Mouse (Mus musculus) retina, adult 2 months (tissue): ENCODE results near the gene Mcu.

Experiments
- DNase-seq: peaks from one replicate; pipeline ENCODE4 v3.0.0-alpha.2; 2012; ENCODE audit warnings: low read depth, low spot score

Mcu gene

DNA sequence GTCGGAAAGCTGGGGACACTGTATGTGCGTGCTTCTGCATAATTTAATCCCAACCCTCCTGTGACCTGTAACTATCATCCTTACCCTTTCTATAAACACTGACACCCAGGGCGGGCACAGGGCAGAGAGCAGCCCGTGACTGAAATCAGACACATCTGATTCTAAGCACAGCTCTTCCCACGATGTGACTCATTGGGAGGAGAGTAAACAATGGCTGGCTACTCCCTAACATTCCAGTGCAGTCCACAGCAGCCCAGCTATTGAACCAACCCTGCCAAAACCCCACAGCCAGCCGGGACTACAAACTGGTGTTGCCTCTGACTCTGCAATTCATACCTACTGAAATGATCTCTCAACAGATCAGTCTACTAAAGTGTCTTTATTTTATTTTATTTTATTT, 78.9 kb downstream of the Mcu start:
- DNase-seq, result no peak

DNA sequence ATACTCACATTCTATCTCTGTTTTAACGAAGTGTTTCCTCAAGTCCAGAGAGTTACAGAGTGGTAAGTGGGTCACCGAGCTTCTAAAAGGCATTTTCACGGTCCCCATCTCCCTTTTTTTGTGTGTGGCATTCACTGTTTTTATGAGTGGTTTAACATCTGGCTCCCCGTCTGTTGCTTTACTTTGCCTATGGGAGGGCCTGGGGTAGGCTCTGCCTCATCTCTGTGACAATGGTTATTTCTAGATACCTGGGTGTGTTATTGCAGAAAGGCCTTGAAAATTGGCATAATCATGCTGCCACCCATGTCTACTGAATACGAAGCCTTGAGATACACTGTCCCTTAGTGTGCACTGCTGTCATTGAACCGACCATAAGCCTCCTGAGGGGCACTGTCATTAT, 84.2 kb downstream of the Mcu start:
- DNase-seq, result no peak

DNA sequence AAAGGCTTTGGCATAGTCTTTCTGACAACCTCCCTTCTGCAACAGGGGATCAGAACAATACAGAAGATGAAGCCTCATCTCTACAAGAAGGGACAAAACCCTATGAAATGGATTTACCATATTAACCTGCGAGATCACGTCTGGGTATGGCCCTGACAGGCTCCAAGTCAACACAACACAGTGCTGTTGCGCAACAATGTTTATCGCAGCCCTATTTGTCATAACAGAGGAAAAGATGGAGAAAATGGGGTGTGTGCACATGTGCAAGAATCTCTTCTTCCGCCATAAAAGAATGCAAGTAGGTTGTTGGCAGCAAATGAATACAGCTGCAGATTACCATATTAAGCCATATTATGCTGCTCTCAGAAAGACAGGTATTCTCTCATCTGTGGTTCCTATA, 88.7 kb downstream of the Mcu start:
- DNase-seq, result no peak

DNA sequence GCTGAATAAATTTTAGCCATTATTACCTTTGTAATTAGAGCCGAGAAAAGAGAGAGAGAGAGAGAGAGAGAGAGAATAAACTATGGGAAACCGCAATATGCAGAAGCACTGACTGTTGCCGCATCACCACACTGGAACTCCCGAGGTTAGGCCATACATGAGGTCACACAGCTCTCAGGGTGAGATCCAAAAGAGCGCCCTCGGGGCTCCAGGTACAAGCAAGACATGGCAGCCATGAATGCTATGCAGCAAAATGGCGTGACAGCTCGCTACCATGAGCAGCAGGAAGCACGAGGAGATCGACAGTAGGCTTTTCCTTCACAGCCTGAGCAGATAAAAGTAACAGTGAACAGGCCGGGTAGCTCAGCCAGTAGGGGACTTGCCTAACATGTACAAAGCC, 89.2 kb downstream of the Mcu start:
- DNase-seq, result no peak

DNA sequence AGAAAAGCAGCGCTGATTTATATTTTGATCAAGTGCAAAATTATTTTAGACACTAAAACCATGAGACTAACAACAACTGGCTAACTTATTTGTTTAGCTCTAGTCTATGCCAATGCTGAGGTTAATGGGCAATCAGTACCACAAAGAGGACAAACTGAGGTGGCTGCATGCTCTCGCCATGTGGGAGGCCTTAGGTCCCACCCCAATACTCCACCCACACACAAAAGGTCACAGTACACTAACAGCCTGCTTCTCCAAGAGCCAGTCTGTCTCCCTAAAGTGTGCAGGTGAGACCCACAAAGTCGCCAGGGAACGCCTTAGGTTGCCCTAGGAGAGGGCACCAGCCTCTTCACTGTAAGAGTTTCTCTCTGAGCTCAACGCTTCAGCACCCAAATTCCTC, 91.8 kb downstream of the Mcu start:
- DNase-seq, result no peak

DNA sequence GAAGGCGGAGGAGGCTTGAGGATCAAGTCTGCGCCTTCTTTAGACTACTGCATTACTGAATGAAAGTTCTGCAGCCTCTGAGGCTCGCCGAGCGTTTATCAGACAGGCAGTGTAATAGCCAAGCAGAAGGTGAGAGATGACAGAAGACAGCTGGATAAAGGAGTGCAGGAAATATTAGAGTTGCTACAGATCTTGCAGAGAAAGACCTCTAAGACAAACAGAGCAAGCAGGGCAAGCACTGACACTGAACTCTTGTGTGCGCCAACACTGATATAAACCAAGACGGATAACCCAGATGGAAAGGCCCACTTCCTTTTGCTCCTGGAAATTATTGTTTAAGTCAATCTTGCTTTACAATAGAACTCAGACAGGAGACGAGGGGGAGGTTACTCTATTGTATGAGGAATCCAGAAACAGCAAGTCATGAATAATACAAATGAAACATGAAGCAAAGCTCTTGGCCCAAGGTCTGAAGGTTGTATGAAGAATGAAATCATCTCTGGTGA, 92.6 kb downstream of the Mcu start:
- DNase-seq, result no peak

DNA sequence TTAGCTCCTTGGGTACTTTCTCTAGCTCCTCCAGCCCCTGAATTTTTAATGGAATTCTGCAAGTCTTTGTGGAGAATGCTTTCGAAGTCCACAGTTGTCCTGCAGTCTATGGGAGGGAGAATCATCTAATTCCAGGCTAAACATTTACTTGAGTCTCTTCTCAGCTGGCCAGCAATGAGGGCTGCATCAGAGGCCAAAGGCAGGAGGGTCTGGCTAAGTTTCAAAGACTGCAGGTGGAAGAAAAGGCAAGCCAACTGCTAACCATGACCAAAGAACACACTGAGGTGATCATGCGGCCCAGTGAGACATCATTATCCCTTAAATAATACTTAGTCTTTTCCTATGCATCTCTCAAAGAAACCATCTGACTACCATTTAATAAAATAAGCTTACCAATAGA, 95.8 kb downstream of the Mcu start:
- no peak for DNase-seq

DNA sequence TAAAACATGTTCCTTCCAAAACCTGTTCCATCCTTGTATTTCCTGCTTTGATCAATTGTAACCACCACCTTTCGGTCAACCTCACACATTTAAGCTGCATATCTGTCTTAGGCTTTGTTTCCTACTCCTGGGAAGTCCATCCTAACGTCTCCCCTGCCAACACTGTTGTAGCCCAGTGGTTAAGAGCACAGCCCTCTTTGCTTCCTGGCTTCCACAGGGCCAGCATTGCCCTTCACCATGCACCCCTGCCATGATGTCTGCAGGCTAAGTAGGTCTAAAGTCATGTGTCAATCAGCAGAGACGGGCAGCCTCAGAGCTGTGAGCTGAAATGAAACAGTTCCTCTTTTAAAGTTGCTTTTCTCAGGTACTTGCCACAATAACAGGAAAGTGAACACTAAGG, 97.1 kb downstream of the Mcu start:
- DNase-seq, result no peak

DNA sequence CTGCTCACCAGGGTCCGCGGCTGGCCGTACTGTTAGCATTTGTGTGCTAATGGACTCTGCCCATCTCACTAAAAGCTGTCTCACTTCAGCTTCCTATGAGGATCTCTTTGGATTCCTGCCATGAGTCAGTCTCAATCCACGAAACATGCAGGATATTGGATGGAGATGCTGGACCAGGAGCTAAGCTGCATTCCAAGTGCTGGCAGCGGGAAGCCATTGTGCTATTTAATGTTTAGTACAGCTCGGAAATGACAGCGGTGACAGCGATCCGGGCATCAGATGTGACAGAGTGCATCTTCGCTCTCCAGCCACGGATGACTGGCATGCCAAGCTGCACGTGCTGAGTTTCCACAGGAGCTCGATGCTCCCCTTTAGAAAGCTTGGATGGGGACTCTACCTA, 99.3 kb downstream of the Mcu start:
- DNase-seq, result no peak

DNA sequence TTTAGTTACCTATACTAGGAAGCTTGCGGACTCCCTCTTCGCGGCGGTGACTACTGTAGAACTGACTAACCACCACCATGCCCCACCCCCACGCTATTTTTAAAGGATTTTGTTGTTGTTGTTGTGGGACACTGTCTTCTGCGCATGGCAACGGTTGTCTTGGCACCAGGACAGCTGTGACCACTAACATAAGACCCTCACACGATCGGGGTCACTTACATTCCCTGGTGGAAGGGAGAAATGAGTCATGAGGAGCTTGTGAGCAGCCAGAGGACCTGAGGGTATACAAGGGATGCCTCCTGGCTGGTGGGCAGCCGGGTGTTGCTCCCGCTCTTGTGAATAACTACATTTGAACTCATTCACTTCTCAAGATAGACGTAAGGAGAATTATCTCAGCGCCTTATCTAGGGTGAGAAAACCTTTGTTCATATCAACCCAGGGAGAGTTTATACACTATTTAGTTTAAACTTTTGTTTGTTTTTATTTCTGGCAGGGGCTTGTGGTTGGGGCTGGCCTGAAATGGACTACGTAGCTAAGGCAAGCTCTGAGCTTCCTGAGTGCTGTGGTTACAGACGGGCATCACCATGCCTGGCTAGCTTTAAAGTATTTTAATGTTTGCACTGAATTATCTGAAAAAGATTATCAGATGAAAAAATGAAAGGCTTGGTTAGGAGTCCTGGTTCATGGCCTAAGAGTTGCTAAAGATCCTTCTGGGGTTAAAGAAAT, 101.6 kb downstream of the Mcu start:
- no peak for DNase-seq

DNA sequence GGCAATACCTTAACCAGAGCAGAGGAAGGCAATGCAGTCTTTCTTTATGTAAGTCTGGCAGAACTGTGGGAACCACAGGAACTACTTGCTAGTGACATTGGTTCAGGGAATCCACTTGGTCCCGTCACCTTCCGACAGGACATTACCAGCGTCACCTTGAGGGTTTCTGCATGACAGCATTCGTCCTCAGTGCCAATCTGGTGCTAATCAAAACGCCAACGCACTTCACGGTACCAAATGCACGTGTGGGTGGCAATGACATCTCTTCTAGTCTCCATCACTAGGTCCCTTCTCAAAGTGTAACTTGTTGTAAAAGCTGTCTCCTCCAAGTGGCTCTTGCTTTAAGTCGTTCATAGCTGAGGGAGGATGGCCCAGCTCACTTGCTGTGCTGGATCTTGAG, 104.3 kb downstream of the Mcu start:
- DNase-seq, result no peak

DNA sequence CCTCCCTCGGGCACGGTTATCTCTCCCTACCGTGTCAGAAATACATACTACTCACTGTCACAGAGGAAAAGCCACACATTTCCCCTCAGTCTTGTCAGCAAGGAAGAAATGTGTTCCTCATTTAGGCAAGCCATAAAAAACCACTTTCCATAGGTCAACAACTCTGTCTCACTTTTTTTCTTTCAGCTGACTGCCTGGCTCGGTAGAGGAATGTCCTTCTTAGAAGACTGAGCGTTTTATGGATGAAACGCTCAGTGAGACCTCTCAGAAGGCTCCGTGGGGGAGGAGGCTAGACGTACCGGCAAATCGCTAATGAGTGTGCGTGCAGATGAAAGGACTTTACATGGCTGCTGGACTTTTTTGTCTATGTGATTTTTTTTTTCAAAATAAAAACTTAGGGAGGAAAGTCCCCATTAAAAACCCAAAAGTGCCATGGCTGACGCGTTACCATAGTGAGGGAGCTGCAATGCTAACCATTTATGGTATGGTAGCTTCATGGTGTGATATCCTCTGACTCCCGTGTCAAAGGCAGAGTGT, 105.0 kb downstream of the Mcu start:
- DNase-seq, result no peak

DNA sequence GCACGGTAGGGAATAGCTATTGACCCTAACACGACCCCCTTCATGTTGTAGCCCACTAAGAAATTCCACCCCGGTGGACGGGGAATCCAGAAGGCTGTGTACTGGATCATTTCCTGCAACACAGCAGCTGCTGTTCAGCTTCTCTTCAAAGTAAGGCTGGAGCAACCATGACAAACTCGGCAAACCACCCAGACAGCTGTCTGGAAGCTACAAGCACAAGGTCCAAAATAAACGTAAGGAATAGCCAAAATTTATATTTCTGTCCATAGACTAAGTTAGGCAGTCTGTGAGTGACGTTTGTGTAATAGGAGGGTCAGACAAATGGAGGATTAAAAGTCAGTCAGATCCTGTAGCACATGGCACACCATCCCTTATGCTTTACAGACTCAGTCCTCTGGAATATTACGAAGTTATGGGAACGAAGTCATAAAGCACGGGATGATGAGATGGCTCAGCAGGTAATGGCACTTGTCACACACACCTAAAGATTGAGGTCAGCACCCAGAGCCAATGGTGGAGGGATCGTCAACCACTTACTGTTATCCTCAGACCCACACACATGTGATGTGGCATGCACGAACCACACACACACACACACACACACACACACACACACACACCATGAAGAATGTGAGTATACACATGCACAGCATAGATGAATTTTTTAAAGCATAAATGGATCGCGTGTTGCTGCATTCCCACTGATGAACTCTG, 105.6 kb downstream of the Mcu start:
- DNase-seq, result no peak

DNA sequence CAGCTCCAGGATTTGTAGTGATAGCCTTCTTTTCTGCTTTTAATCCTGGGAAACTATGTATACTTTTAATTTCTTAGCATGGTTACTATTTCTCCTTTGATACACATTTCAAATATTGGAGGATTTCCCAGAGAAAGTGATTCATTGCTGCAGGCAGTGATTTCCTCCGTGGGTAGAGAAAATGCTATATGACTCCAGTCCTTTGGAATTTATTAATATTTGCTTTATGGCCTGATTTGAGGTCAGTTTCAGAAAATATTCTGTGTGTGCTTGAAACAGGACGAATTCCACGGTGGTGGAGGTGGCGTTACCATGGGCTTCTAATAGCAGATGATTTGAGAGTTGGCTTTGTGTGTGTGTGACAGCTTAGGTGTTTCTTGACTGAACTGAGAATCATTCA, 107.3 kb downstream of the Mcu start:
- no peak for DNase-seq

DNA sequence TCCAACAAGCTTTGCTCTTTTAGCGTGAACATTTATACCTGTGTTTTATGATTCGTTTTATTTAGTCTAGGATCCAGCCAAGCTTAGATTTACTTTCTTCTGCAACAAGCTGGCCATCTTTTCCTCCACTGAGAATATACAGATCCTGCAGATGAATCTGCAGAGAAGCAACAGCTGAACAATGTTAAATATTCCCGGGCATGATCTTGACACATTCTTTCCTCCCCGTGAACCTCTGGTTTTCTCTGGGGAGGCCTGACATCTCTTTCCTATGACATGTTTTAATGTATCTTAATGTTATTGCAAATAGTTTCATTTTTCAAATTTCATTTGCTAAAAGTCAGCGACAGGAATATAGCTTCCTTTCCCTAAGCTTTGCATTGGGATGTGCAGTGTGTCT, 109.8 kb downstream of the Mcu start:
- no peak for DNase-seq

DNA sequence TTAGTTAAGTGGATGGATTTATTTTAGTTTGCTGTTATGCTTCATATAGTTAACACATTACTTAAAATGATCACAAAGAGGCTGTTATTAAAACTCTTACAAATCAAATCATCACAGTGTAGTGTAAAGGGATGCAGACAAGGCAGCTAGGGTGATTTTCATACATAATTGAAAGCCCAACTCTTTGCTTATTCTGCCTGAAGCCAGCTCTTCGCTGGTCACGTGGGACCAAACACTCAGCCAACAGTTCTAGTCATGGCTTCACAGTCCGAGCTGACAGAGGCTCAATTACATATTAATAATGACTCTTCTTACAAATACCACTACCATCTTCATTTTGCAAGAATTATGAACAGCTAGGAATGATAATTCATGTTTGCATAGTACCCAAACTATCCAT, 112.2 kb downstream of the Mcu start:
- no peak for DNase-seq

DNA sequence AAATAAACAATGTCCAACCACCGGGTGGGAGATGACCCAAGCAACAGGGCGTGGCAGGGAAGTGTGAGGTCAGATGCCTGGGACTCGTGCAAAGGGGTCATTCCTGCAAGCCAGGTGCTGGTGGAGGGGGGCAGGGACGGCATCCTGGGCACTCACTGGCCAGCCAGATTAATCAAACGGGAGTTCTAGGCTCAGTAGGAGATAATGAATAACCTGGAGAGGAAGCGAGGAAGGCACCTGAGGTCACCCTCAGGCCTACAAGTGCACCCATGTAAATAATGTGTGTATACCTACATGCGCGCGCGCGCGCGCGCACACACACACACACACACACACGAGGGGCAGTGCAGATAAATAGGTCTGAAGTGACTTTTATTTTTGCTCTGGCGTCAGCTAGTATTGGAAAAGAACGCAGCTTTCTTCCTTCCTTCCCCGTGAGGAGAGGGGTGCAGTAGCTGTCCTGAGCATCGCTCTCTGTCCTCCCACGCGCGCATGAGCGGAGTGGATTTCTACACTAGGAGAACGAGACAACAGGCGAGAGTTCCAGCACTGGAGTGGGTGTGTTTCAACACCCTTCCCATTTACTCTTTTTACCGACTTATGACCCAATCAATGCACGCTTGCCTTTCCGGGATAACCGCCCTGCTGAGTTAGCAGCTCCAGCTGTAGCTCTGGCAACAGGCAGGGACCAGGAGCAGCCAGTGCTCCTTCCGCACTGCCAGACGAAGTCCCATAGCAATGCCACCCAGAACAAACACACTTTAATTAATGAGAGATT, 112.9 kb downstream of the Mcu start:
- DNase-seq, result no peak

DNA sequence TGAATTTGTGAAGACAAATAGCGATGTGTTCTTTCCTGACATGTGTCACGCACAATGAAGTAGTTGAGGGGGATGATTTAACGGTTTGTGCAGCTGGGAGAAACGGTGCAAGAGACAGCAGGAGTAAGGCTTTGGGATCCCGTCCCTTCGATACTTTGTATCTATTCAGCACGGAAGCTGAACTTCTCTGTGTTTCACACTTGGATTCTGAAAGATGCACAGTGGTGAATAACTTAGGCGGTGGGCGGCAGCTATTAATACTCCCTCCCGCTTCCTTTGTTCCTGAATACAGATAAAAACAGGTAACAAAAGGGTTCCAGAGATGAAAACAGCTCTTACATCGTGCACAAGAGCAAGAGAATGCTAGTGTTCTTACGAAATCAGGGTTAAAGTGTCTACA, 114.1 kb downstream of the Mcu start:
- DNase-seq, result no peak

DNA sequence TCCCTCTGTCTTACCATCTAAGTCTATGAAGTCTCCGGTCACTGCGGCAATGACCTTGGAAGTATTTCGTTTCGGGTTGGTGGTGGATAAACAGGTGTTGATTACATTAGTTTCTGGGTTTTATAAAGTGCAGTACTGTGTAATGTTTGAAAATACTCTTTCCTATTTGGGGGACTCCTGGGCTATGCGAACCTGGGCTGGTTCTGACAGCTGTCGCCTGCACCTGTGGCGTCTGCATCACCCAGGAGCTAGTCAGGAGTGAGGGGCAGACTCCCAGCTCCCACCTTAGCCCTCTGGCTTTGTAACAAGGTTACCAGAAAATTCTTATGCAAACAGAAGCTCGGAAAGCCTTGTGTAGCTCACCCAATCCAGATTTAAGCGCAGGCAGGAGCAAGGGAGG, 114.7 kb downstream of the Mcu start:
- no peak for DNase-seq

DNA sequence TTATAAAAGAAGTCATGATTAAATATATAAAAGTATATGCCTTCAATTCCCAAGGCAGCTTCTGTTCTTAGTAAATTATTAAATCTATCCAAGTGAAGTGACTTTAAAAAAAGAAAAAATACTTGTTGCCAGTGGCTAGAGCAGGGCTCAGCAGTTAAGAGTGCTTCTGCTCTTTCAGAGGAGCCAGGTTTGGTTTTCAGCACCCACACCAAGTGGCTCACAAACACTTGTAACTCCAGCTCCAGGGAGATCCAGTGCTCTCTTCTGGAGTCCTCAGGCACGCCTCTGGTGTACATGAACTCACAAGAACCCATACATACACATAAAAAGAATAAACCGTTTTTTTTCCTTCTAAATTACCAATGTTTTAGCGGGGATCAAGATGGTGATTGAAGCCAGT, 116.3 kb downstream of the Mcu start:
- no peak for DNase-seq

DNA sequence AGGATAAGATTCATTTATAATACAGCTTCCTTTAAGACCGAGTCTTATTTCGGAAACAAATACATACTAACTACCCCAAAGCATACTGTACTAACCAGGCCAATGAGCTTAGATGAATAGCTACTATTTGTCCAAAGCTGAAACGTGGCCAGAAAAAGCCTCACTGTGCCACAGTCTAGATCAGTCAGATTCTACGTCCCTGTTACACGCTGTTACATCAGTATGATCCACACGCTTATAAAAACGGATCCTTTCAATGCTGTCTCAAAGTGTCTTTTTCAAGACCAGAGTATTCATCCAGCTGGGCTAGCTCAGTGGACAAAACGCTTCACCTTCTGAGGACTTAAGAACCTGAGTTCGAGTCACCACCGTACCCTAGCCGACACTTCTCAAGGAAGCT, 119.5 kb downstream of the Mcu start:
- no peak for DNase-seq

DNA sequence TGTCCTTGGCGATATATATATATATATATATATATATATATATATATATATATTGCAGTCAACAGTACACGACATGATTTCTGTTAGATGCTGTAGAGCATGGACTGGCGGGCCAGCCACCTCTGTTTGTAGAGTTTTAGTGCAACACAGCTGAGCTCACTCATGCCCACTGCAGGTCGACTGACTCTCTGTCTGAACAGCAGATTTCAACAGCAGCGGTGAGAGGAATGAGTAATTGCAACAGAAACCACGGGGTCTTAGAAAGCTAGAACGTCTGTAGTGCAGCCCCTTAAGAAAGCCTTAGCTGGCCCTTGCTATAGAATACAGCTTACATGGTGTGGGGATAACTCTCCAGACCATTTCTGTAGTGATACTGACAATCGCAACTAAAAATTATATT, 121.6 kb downstream of the Mcu start:
- DNase-seq, result no peak
